Mouse (Mus musculus): Measurements from ENCODE around the gene Stk16. TPM values are rescaled to one million over a fixed set of nuclear protein-coding genes. Genes with fewer than 3 reads are reported as not detected.

Stk16 gene
- total RNA-seq (2014; rRNA removed; ENCODE audit: low replicate concordance) (75.9 and 90.1 TPM in 2 replicates), polyA plus RNA-seq (2015; fragmentation: Nextera tagmentation; extraction: Ambion mirVana) (57.4 and 62.5 TPM in 2 replicates)

GRCm38 (mm10) chr1:75210136-75211087 lies at the start of gene Stk16, which contains the start of gene Glb1l:
TSS of gene Stk16 (plus strand) at chr1:75210838.
TSS of gene Glb1l (minus strand) at chr1:75210813.
- H3K4me2 ChIP-seq (ENCODE audit: low read depth, low read length): peak within 1 kb of the TSS; percentile 89
- peaks cover 29% of the 10 kb centered on the region for H3K4me1 ChIP-seq (ENCODE audit: control insufficient read depth, insufficient read depth)
- peaks cover 31% of the 10 kb centered on the region for H3K36me3 ChIP-seq (replicated peaks; ENCODE audit: control insufficient read depth, insufficient read depth, low read length)
- DNase-seq (ENCODE audit: low spot score) (peak; percentile 95), ATAC-seq (ENCODE audit: insufficient read depth, low read depth) (peak; percentile 91)
- H3K4me3 ChIP-seq (ENCODE audit: low read depth, low read length): peak within 1 kb of the TSS; percentile 91
- H3K9ac ChIP-seq (replicated peaks; ENCODE audit: low read depth, low read length): peak within 1 kb of the TSS; percentile 92
- no peaks in the 10 kb centered on the region for H3K27me3 ChIP-seq (ENCODE audit: control insufficient read depth, insufficient read depth, low read length)
- no peak for TF ChIP-seq CTCF (IDR thresholded peaks at IDR 0.05; ENCODE audit: low read depth)
- peak; percentile 33; the same call in 1 of the 2 replicates for TF ChIP-seq EP300 (IDR thresholded peaks at IDR 0.05; ENCODE audit: low read depth)
- no peaks in the 10 kb centered on the region for H3K9me3 ChIP-seq (replicated peaks; ENCODE audit: control insufficient read depth, low read length)
- 5% methylated on average over 42 of the region's 42 CpGs for WGBS
- peak within 1 kb of the TSS; percentile 59 for H3K27ac ChIP-seq (ENCODE audit: low read depth)

- peak overlapping the region; percentile 59 for H3K4me2 ChIP-seq (ENCODE audit: low read depth, low read length)
- WGBS: 10% methylated on average over 7 of the region's 7 CpGs
- ATAC-seq (ENCODE audit: insufficient read depth, low read depth) (no peak; the same call in 1 of the 2 replicates), DNase-seq (ENCODE audit: low spot score) (no peak)
- peaks cover 32% of the 10 kb centered on the region for H3K36me3 ChIP-seq (replicated peaks; ENCODE audit: control insufficient read depth, insufficient read depth, low read length)
- H3K27ac ChIP-seq (ENCODE audit: low read depth): peak overlapping the region; percentile 51
- H3K4me1 ChIP-seq (ENCODE audit: control insufficient read depth, insufficient read depth): 0 out of 2 replicates have a peak, but pooled peaks cover 10% of the 10 kb centered on the region
- H3K4me3 ChIP-seq (ENCODE audit: low read depth, low read length): peak overlapping the region; percentile 58
- no peaks in the 10 kb centered on the region for H3K27me3 ChIP-seq (ENCODE audit: control insufficient read depth, insufficient read depth, low read length)
- peak overlapping the region; percentile 58 for H3K9ac ChIP-seq (replicated peaks; ENCODE audit: low read depth, low read length)
- H3K9me3 ChIP-seq (replicated peaks; ENCODE audit: control insufficient read depth, low read length): no peaks in the 10 kb centered on the region
- TF ChIP-seq CTCF (IDR thresholded peaks at IDR 0.05; ENCODE audit: low read depth) (no peak), EP300 (IDR thresholded peaks at IDR 0.05; ENCODE audit: low read depth) (no peak; the same call in 1 of the 2 replicates)
Measured at GRCm38 (mm10) chr1:75168093-75168471, 42.6 kb upstream of the Stk16 start.

GRCm38 (mm10) chr1:75168472-75169464 lies 41.9 kb upstream of the Stk16 start, which contains the start of gene Zfand2b:
TSS of gene Zfand2b (plus strand) at chr1:75168646.
- Histone ChIP-seq H3K4me3 (ENCODE audit: low read depth, low read length) (peak within 1 kb of the TSS; percentile 58), H3K4me2 (ENCODE audit: low read depth, low read length) (peak within 1 kb of the TSS; percentile 59), H3K36me3 (replicated peaks; ENCODE audit: control insufficient read depth, insufficient read depth, low read length) (peaks cover 39% of the 10 kb centered on the region), H3K9ac (replicated peaks; ENCODE audit: low read depth, low read length) (peak within 1 kb of the TSS; percentile 58), H3K9me3 (replicated peaks; ENCODE audit: control insufficient read depth, low read length) (no peaks in the 10 kb centered on the region), H3K4me1 (ENCODE audit: control insufficient read depth, insufficient read depth) (0 out of 2 replicates have a peak, but pooled peaks cover 10% of the 10 kb centered on the region), H3K27me3 (ENCODE audit: control insufficient read depth, insufficient read depth, low read length) (no peaks in the 10 kb centered on the region), H3K27ac (ENCODE audit: low read depth) (peak within 1 kb of the TSS; percentile 51)
- peak; percentile 94 for DNase-seq (ENCODE audit: low spot score)
- TF ChIP-seq EP300 (IDR thresholded peaks at IDR 0.05; ENCODE audit: low read depth) (no peak), CTCF (IDR thresholded peaks at IDR 0.05; ENCODE audit: low read depth) (no peak)
- WGBS: 1% methylated on average over 52 of the region's 59 CpGs
- ATAC-seq (ENCODE audit: insufficient read depth, low read depth): peak; percentile 99

- Histone ChIP-seq H3K4me3 (ENCODE audit: low read depth, low read length) (peak overlapping the region; percentile 55), H3K36me3 (replicated peaks; ENCODE audit: control insufficient read depth, insufficient read depth, low read length) (peaks cover 47% of the 10 kb centered on the region), H3K9me3 (replicated peaks; ENCODE audit: control insufficient read depth, low read length) (no peaks in the 10 kb centered on the region), H3K27me3 (ENCODE audit: control insufficient read depth, insufficient read depth, low read length) (no peaks in the 10 kb centered on the region), H3K4me1 (ENCODE audit: control insufficient read depth, insufficient read depth) (peaks cover 9% of the 10 kb centered on the region; the same call in 1 of the 2 replicates), H3K27ac (ENCODE audit: low read depth) (0 out of 2 replicates have a peak overlapping the region, but pooled peaks have one; percentile 8), H3K4me2 (ENCODE audit: low read depth, low read length) (peak overlapping the region; percentile 90), H3K9ac (replicated peaks; ENCODE audit: low read depth, low read length) (peak overlapping the region; percentile 27)
- WGBS: 6% methylated on average over 23 of the region's 23 CpGs
- TF ChIP-seq EP300 (IDR thresholded peaks at IDR 0.05; ENCODE audit: low read depth) (no peak), CTCF (IDR thresholded peaks at IDR 0.05; ENCODE audit: low read depth) (no peak)
- DNase-seq (ENCODE audit: low spot score) (peak; percentile 23), ATAC-seq (ENCODE audit: insufficient read depth, low read depth) (peak; percentile 44)
Measured at GRCm38 (mm10) chr1:75179334-75180104, 31.1 kb upstream of the Stk16 start.

Data from heart, postnatal 0 days (tissue).